ENCODE assay signal across 10 mouse cellular contexts in genomic region chr19:53051288-53051985, GRCm38 (mm10). TPM values are rescaled to one million over a fixed set of nuclear protein-coding genes. Genes with fewer than 3 reads are reported as not detected.
DNase-seq lines count a peak whose midpoint lies in the region; ATAC-seq and TF ChIP-seq lines count a peak whose summit lies in the region.
"Had no signal": no experiment of that assay in that cellular context is flagged by ENCODE, and none has a peak within 500 bp of the region (broad histone marks: within the 10 kb centered on the region; RNA-seq: fewer than 3 reads in every experiment).

No protein-coding gene starts in this region.

- ATAC-seq in stomach, embryonic 16.5 days (ENCODE audit: insufficient read depth, low FRiP score): no peak
- no peak for ATAC-seq in stomach, postnatal 0 days (ENCODE audit: low FRiP score, low TSS enrichment)
- no peak for ATAC-seq in hindbrain, embryonic 15.5 days (ENCODE audit: low FRiP score, low read depth)
- no peak for ATAC-seq in heart, embryonic 11.5 days (replicated peaks; ENCODE audit: insufficient number of reproducible peaks, low FRiP score, low TSS enrichment)

- 0 out of 2 replicates have a peak, but pooled peaks cover 4% of the 10 kb centered on the region for H3K4me1 ChIP-seq in stomach, embryonic 16.5 days (ENCODE audit: control insufficient read depth, insufficient read depth, low read length)
- H3K4me1 ChIP-seq in stomach, postnatal 0 days (replicated peaks; ENCODE audit: control insufficient read depth, insufficient read depth): 0 out of 2 replicates have a peak, but pooled peaks cover 2% of the 10 kb centered on the region
- peaks cover 5% of the 10 kb centered on the region for H3K4me1 ChIP-seq in hindbrain, embryonic 15.5 days (replicated peaks)
- peaks cover 5% of the 10 kb centered on the region for H3K4me1 ChIP-seq in heart, embryonic 11.5 days (ENCODE audit: control insufficient read depth, insufficient read depth, low read length)

- 79% methylated on average over 18 of the region's 18 CpGs for WGBS in stomach, embryonic 16.5 days
- WGBS in stomach, postnatal 0 days: 77% methylated on average over 18 of the region's 18 CpGs
- whole genome bisulfite sequencing in hindbrain, embryonic 15.5 days: 48% methylated on average over 18 of the region's 18 CpGs
- 83% methylated on average over 18 of the region's 18 CpGs for WGBS in heart, embryonic 11.5 days (ENCODE audit: insufficient replicate concordance)

- TF ChIP-seq EP300 in stomach, postnatal 0 days (optimal IDR thresholded peaks at IDR 0.05): no peak

- peak overlapping the region; percentile 47; the same call in 1 of the 2 replicates for H3K9ac ChIP-seq in stomach, embryonic 16.5 days (ENCODE audit: low read length)
- H3K9ac ChIP-seq in stomach, postnatal 0 days (ENCODE audit: low read length): no peak overlapping the region
- no peak overlapping the region for H3K9ac ChIP-seq in hindbrain, embryonic 15.5 days
- no peak overlapping the region for H3K9ac ChIP-seq in heart, embryonic 11.5 days (ENCODE audit: low read depth, low read length)
- H3K9ac ChIP-seq: heart, embryonic 13.5 days; liver, embryonic 15.5 days had no signal

- no peak overlapping the region for H3K27ac ChIP-seq in stomach, embryonic 16.5 days (ENCODE audit: low read length)
- no peak overlapping the region for H3K27ac ChIP-seq in stomach, postnatal 0 days (replicated peaks)
- peak overlapping the region; percentile 63 for H3K27ac ChIP-seq in hindbrain, embryonic 15.5 days (replicated peaks)
- no peak overlapping the region for H3K27ac ChIP-seq in heart, embryonic 11.5 days (ENCODE audit: low read depth, low read length)
- H3K27ac ChIP-seq: heart, embryonic 13.5 days; liver, embryonic 15.5 days had no signal

- peak; percentile 14 for DNase-seq in cerebellum, adult 11 months
- DNase-seq in cerebellum, adult 9-10 months: no peak
- no peak for DNase-seq in stomach, postnatal 0 days (ENCODE audit: low spot score)
- peak; percentile 60 for DNase-seq in testis, postnatal 14 days (ENCODE audit: low spot score)
- no peak for DNase-seq in T-cell, adult 2 months (ENCODE audit: low spot score)

- H3K9me3 ChIP-seq in stomach, embryonic 16.5 days (replicated peaks; ENCODE audit: control insufficient read depth, low read length): 0 out of 2 replicates have a peak, but pooled peaks cover 5% of the 10 kb centered on the region
- no peaks in the 10 kb centered on the region for H3K9me3 ChIP-seq in stomach, postnatal 0 days (ENCODE audit: control insufficient read depth, low read length)
- H3K9me3 ChIP-seq in hindbrain, embryonic 15.5 days: no peaks in the 10 kb centered on the region
- no peaks in the 10 kb centered on the region for H3K9me3 ChIP-seq in heart, embryonic 11.5 days (replicated peaks; ENCODE audit: control insufficient read depth, low read length)
- H3K9me3 ChIP-seq: liver, embryonic 15.5 days had no signal

- no peak for TF ChIP-seq CTCF in stomach, postnatal 0 days (IDR thresholded peaks at IDR 0.05; ENCODE audit: low read depth)

- no peak overlapping the region for H3K4me3 ChIP-seq in stomach, embryonic 16.5 days (replicated peaks; ENCODE audit: low read length)
- no peak overlapping the region for H3K4me3 ChIP-seq in stomach, postnatal 0 days (ENCODE audit: low read depth, low read length)
- no peak overlapping the region for H3K4me3 ChIP-seq in hindbrain, embryonic 15.5 days
- no peak overlapping the region for H3K4me3 ChIP-seq in heart, embryonic 11.5 days (ENCODE audit: low read depth, low read length)
- H3K4me3 ChIP-seq: heart, embryonic 13.5 days; liver, embryonic 15.5 days had no signal

- H3K36me3 ChIP-seq in stomach, embryonic 16.5 days (ENCODE audit: control insufficient read depth, insufficient read depth, low read length): no peaks in the 10 kb centered on the region
- no peaks in the 10 kb centered on the region for H3K36me3 ChIP-seq in stomach, postnatal 0 days (ENCODE audit: control insufficient read depth, insufficient read depth, low read length)
- no peaks in the 10 kb centered on the region for H3K36me3 ChIP-seq in hindbrain, embryonic 15.5 days
- H3K36me3 ChIP-seq in heart, embryonic 11.5 days (ENCODE audit: control insufficient read depth, insufficient read depth, low read length): no peaks in the 10 kb centered on the region
- H3K36me3 ChIP-seq: heart, embryonic 13.5 days; liver, embryonic 15.5 days had no signal

- H3K27me3 ChIP-seq in stomach, embryonic 16.5 days (ENCODE audit: control insufficient read depth, insufficient read depth, low read length): no peaks in the 10 kb centered on the region
- H3K27me3 ChIP-seq in stomach, postnatal 0 days (ENCODE audit: control insufficient read depth, insufficient read depth, low read length): no peaks in the 10 kb centered on the region
- H3K27me3 ChIP-seq in hindbrain, embryonic 15.5 days: no peaks in the 10 kb centered on the region
- H3K27me3 ChIP-seq in heart, embryonic 11.5 days (ENCODE audit: control insufficient read depth, insufficient read depth, low read length): no peaks in the 10 kb centered on the region
- H3K27me3 ChIP-seq: heart, embryonic 13.5 days; liver, embryonic 15.5 days had no signal

- H3K4me2 ChIP-seq in stomach, embryonic 16.5 days (ENCODE audit: low read depth, low read length): no peak overlapping the region
- H3K4me2 ChIP-seq in stomach, postnatal 0 days (replicated peaks; ENCODE audit: low read depth): no peak overlapping the region
- no peak overlapping the region for H3K4me2 ChIP-seq in hindbrain, embryonic 15.5 days
- no peak overlapping the region for H3K4me2 ChIP-seq in heart, embryonic 11.5 days

RNA-seq across cellular contexts. Expression of gene Xpnpep1, which starts 11.4 kb away (rescaled TPM):
- 157 and 160 TPM in 2 replicates for polyA plus RNA-seq in stomach, embryonic 16.5 days (2015; fragmentation: Nextera tagmentation; extraction: Ambion mirVana)
- 106 and 111 TPM in 2 replicates for polyA plus RNA-seq in stomach, postnatal 0 days (2015; fragmentation: Nextera tagmentation; extraction: Ambion mirVana)
- 114 and 121 TPM in 2 replicates for polyA plus RNA-seq in hindbrain, embryonic 15.5 days (2015; fragmentation: Nextera tagmentation; extraction: Ambion mirVana)
- polyA plus RNA-seq in heart, embryonic 11.5 days (2014; fragmentation: Nextera tagmentation; extraction: Ambion mirVana): 180 and 211 TPM in 2 replicates

Comparison
In these comparisons a context has a peak if more than half of its experiments do, and no peak if none do; other contexts are left out.
1. DNase-seq: peak in cerebellum, adult 11 months (single experiment) and testis, postnatal 14 days (single experiment); none in cerebellum, adult 9-10 months (single experiment), stomach, postnatal 0 days (single experiment) and T-cell, adult 2 months (single experiment).